Mouse (Mus musculus) forebrain, embryonic 11.5 days (tissue): ENCODE measurements at regions not wholly inside any gene's neighbourhood (a gene's known extent, or its start where the extent isn't known, plus 50 kb on each side); places are given as distances from the start of the nearest gene placed in this dataset.

ENCODE experiments used
- ATAC-seq: fragments of 200-750 bp; cut with Nextera tagmentation; replicated peaks from 2 replicates; pipeline ENCODE4 v1.8.0; 2017; ENCODE audit warnings: moderate TSS enrichment; ENCODE audit not compliant: low FRiP score
- DNase-seq: peaks from one replicate; pipeline ENCODE4 v3.0.0-alpha.2; 2017; ENCODE audit warnings: low spot score
- H3K27ac ChIP-seq: fragments of 300-500 bp; sonication (generic); 2 replicates; pipeline ENCODE4 v1.5.1; 2014; ENCODE audit warnings: low read depth, low read length
- H3K27me3 ChIP-seq: fragments of 300-500 bp; sonication (generic); 2 replicates; pipeline ENCODE4 v1.6.1; 2014; ENCODE audit warnings: mild to moderate bottlenecking, low read length, mixed read lengths; ENCODE audit not compliant: control insufficient read depth, insufficient read depth
- H3K36me3 ChIP-seq: fragments of 300-500 bp; sonication (generic); 2 replicates; pipeline ENCODE4 v1.6.1; 2014; ENCODE audit warnings: mild to moderate bottlenecking, low read length, moderate library complexity, mixed read lengths; ENCODE audit not compliant: control insufficient read depth, insufficient read depth
- H3K4me1 ChIP-seq: fragments of 300-500 bp; sonication (generic); replicated peaks from 2 replicates; pipeline ENCODE4 v1.6.1; 2014; ENCODE audit warnings: low read length, mixed read lengths; ENCODE audit not compliant: control insufficient read depth, insufficient read depth
- H3K4me2 ChIP-seq: fragments of 300-500 bp; sonication (generic); 2 replicates; pipeline ENCODE4 v1.6.1; 2014; ENCODE audit warnings: low read depth, mild to moderate bottlenecking, low read length, moderate library complexity, mixed read lengths; ENCODE audit not compliant: severe bottlenecking
- H3K4me3 ChIP-seq: fragments of 300-500 bp; sonication (generic); 2 replicates; pipeline ENCODE4 v1.5.1; 2014; ENCODE audit warnings: low read depth, low read length
- H3K9ac ChIP-seq: fragments of 300-500 bp; sonication (generic); 2 replicates; pipeline ENCODE4 v1.6.1; 2014; ENCODE audit warnings: low read length
- H3K9me3 ChIP-seq: fragments of 300-500 bp; sonication (generic); 2 replicates; pipeline ENCODE4 v1.6.1; 2016; ENCODE audit warnings: low read length, mixed read lengths; ENCODE audit not compliant: control insufficient read depth
- WGBS: fragments of 180-500 bp; shearing (Covaris S2); extraction: QIAGEN DNeasy Blood & Tissue Kit; methylation state at CpG from one replicate; pipeline ENCODE4 v1.1.7; 2014; 5-methylcytosine and 5-hydroxymethylcytosine counted together

DNA sequence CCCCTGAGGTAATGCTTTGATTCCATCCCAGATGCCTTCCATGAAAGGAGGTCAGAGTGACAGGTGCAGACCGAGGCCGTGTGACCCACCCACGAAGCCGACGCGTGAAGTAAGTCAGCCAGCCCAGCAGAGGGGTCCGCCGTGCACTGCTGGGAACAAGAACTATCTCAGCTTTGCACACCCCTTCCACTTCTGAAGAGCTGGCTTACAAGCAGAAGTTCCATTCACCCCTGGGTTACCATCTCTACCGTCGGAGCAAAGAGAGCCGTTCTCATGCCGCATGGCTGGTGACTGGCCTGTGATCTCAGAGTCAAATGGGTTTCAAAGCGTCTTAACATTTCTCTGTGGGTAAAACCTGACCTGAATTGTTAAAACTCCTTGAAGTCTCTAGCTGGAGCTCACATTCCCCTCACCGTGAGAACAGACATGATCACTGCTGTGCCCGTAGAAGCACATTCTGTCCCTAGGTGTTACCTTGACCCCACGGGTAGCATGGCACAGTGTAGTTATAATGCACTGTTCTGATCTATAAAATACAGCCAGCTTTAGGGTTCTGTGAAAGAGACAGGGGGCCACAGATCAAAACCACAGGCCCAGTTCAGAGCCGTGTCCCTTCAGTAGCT lies 364.1 kb upstream of the 3110018I06Rik start:
- WGBS, result 91% methylated on average over 17 of the region's 17 CpGs
- DNase-seq, result no peak

DNA sequence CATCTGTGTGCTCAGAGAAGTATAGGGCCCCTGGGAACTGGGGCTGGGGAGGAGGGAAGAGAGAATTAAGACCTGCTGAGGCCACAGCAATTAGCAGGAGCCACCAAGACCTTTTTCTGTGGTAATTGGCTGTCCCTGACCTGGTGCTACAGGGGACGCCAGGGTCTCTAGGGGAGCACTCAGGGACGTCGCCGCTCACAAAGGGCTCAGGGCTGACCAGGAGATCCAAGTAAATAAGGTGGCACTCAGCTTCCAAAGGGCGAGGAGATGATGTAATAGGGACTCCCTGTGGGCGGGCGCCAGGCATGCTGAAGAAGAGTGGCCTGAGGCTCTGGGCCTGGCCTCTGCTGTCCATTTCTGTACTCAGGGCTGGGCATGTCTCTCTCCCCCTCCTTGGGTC lies 363.2 kb upstream of the 3110018I06Rik start:
- no peaks in the 10 kb centered on the region for H3K9me3 ChIP-seq
- H3K27me3 ChIP-seq, result no peaks in the 10 kb centered on the region
- H3K4me2 ChIP-seq, result no peak overlapping the region
- DNase-seq (no peak), ATAC-seq (no peak)
- H3K27ac ChIP-seq, result no peak overlapping the region
- H3K9ac ChIP-seq, result no peak overlapping the region
- no peaks in the 10 kb centered on the region for H3K4me1 ChIP-seq
- WGBS, result 25% methylated on average over 7 of the region's 7 CpGs
- no peaks in the 10 kb centered on the region for H3K36me3 ChIP-seq
- no peak overlapping the region for H3K4me3 ChIP-seq

More for the DNA sequence above, 364.1 kb upstream of the 3110018I06Rik start:
- Histone ChIP-seq H3K4me3 (no peak overlapping the region), H3K4me2 (no peak overlapping the region), H3K36me3 (no peaks in the 10 kb centered on the region), H3K27ac (no peak overlapping the region), H3K27me3 (no peaks in the 10 kb centered on the region), H3K9ac (no peak overlapping the region), H3K4me1 (no peaks in the 10 kb centered on the region), H3K9me3 (no peaks in the 10 kb centered on the region)
- no peak for ATAC-seq

DNA sequence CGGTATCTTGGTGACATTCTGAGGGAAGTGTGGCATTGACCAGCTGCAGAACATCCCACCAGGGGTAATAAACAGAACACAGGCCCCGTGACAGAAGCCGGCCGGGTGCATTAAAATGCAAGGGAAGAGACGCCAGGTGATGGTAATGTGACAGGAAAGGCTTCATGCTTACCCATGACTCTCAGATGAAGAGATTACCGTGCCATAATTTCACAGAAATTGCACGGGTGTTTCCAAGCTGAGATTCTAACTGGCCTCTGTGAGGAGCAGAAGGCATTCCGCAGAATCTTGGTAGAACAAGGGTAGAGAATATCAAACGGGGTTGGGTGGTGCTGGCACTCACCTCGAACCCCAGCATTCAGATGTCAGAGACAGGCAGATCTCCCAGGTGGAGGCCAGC lies 362.4 kb upstream of the 3110018I06Rik start:
- H3K4me2 ChIP-seq, result no peak overlapping the region
- ATAC-seq (no peak), DNase-seq (no peak)
- H3K36me3 ChIP-seq, result no peaks in the 10 kb centered on the region
- H3K4me3 ChIP-seq, result no peak overlapping the region
- no peaks in the 10 kb centered on the region for H3K9me3 ChIP-seq
- H3K9ac ChIP-seq, result no peak overlapping the region
- H3K27ac ChIP-seq, result no peak overlapping the region
- H3K4me1 ChIP-seq, result no peaks in the 10 kb centered on the region
- WGBS, result 92% methylated on average over 10 of the region's 10 CpGs
- H3K27me3 ChIP-seq, result no peaks in the 10 kb centered on the region

DNA sequence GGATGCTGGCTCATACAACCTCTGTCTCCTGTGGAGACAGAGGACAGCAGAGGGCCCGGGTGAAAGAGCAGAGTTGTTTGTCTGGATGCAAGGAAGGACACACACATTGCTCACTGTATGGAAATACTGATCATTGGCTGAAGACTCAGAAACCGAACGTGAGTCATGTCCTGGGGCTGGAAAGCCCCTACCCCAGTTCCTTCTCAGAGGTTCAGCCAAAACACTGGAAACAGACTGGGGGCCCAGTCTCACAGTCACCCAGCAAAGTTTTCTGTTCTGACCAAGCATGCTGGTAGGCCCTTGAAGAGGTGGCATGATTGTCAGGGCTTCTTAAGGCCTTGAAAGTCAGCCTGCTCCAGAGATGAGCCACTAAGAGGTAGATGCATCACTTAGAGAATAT lies 360.8 kb upstream of the 3110018I06Rik start:
- Histone ChIP-seq H3K9ac (no peak overlapping the region), H3K27ac (no peak overlapping the region), H3K9me3 (no peaks in the 10 kb centered on the region), H3K27me3 (no peaks in the 10 kb centered on the region), H3K4me3 (no peak overlapping the region), H3K36me3 (no peaks in the 10 kb centered on the region), H3K4me1 (no peaks in the 10 kb centered on the region), H3K4me2 (no peak overlapping the region)
- DNase-seq, result no peak
- ATAC-seq, result no peak
- 78% methylated on average over 3 of the region's 3 CpGs for WGBS

DNA sequence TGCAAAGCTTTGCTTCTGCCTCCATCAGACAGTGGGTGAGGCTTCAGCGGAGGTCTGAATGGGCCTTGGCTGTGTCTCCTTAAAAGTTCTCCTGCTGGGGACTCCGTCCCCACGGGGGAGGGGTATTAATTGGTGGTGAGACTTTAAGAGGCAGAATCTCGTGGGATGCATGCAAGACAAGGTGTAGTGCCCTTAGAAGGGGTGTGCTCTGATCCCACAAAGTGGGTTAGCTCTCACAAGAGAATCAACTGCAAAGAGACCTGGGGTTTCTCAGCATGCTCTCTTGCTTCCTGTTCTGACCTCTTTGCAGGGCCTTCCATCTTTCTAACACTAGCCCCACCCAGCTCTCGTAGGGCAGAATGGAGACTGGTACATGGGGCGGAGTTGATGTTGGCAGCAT lies 359.2 kb upstream of the 3110018I06Rik start:
- H3K4me1 ChIP-seq, result no peaks in the 10 kb centered on the region
- H3K36me3 ChIP-seq, result no peaks in the 10 kb centered on the region
- WGBS, result 68% methylated on average over 6 of the region's 6 CpGs
- no peaks in the 10 kb centered on the region for H3K9me3 ChIP-seq
- H3K27ac ChIP-seq, result no peak overlapping the region
- H3K27me3 ChIP-seq, result no peaks in the 10 kb centered on the region
- no peak overlapping the region for H3K9ac ChIP-seq
- no peak overlapping the region for H3K4me2 ChIP-seq
- ATAC-seq, result no peak
- no peak overlapping the region for H3K4me3 ChIP-seq
- no peak for DNase-seq

DNA sequence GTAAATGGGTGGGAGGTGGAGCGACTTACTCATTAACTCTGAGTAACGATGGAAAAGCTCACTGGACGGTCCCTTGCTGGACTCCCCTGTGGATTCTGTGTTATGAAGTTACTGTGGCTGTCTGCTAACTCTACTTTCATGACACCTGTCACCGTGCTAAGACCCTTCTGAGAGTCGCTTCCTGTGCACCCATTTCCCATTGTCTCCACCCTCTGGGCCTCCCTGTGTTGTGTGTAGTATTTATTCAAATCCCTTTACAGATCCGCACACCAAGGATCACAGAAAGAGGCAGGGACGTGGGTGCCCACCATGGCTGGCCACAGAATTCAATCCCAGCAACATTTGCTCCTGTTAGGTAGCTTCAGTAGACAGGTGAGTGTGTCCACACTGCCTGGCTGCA lies 357.1 kb upstream of the 3110018I06Rik start:
- no peak overlapping the region for H3K4me2 ChIP-seq
- no peak for DNase-seq
- H3K9me3 ChIP-seq, result no peaks in the 10 kb centered on the region
- H3K4me3 ChIP-seq, result no peak overlapping the region
- H3K27me3 ChIP-seq, result no peaks in the 10 kb centered on the region
- H3K9ac ChIP-seq, result no peak overlapping the region
- WGBS, result 75% methylated on average over 7 of the region's 7 CpGs
- no peak overlapping the region for H3K27ac ChIP-seq
- H3K36me3 ChIP-seq, result no peaks in the 10 kb centered on the region
- no peaks in the 10 kb centered on the region for H3K4me1 ChIP-seq
- no peak for ATAC-seq

DNA sequence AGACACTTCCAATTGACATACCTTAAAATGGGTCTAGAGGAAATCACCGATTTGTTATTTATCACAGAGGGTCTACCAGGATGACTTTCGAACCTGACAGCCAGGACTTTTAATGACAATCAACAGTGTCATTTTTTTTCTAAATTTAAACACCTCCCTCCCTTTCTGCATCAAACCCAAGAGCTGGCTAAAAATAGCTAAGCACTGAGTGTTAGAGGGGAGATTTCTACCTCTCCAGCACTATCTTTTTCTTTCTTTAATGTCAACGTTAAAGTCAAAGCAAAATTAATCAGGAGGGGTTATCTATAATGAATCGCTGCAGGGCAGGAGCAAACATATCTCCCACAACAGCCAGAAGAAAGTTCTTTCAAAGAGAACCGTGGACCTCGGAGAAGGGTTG lies 356.6 kb upstream of the 3110018I06Rik start:
- Histone ChIP-seq H3K9me3 (no peaks in the 10 kb centered on the region), H3K4me3 (no peak overlapping the region), H3K4me1 (no peaks in the 10 kb centered on the region), H3K4me2 (no peak overlapping the region), H3K27me3 (no peaks in the 10 kb centered on the region), H3K36me3 (no peaks in the 10 kb centered on the region), H3K9ac (no peak overlapping the region), H3K27ac (no peak overlapping the region)
- WGBS, result 86% methylated on average over 6 of the region's 6 CpGs
- DNase-seq (no peak), ATAC-seq (no peak)

DNA sequence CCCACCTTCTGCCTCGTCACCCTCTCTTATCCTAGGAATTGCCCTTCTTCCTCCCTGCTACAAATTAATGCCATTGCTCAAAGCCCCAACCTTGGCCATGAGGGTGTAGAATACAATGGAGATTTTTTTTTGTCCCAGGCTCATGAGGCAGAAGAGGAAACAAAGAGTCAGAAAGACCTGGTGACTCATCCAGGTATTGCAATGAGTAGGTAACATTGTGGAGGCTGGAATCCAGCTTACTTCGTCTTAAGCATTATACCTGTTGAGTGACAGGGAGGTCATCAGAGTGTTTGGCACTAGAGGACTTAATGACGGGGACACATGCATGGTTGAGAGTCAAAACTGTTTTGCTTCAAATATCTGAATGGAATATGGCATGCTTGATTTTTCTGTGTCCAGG lies 355.9 kb upstream of the 3110018I06Rik start:
- 83% methylated on average over 3 of the region's 3 CpGs for WGBS
- Histone ChIP-seq H3K4me2 (no peak overlapping the region), H3K27ac (no peak overlapping the region), H3K4me1 (no peaks in the 10 kb centered on the region), H3K9ac (no peak overlapping the region), H3K27me3 (no peaks in the 10 kb centered on the region), H3K4me3 (no peak overlapping the region), H3K9me3 (no peaks in the 10 kb centered on the region), H3K36me3 (no peaks in the 10 kb centered on the region)
- no peak for DNase-seq
- ATAC-seq, result no peak

DNA sequence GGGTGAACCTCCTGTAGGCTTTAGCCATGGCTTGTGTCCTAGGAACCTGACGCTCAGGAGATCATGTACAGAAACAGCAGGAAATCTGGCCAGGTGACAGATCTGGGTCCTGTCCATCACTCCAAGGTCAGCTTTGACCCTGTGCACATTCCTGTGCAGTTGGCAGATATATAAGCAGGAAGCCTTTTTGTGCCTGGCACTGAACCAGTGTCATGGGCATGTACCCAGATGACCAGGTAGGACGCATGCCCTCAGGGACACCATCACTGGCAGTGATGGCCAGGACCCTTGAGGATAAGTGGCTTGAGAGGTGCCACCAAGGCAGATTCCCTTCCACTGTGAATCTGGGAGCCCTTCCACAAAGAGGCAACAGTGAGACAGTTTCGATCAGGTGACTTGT lies 354.1 kb upstream of the 3110018I06Rik start:
- Histone ChIP-seq H3K4me2 (no peak overlapping the region), H3K9ac (no peak overlapping the region), H3K36me3 (no peaks in the 10 kb centered on the region), H3K4me1 (no peaks in the 10 kb centered on the region), H3K4me3 (no peak overlapping the region), H3K27me3 (no peaks in the 10 kb centered on the region), H3K9me3 (no peaks in the 10 kb centered on the region), H3K27ac (no peak overlapping the region)
- DNase-seq (no peak), ATAC-seq (no peak)
- WGBS, result 91% methylated on average over 3 of the region's 3 CpGs
